Mouse (Mus musculus) forebrain, embryonic 15.5 days (tissue): ENCODE data around the gene Sqor. TPM values are rescaled to one million over a fixed set of nuclear protein-coding genes. Genes with fewer than 3 reads are reported as not detected.

ENCODE experiments used
- ATAC-seq: fragments of 200-750 bp; cut with Nextera tagmentation; replicated peaks from 2 replicates; pipeline ENCODE4 v1.8.0; 2017; ENCODE audit warnings: mild to moderate bottlenecking, moderate TSS enrichment, moderate library complexity
- H3K27ac ChIP-seq: fragments of 300-500 bp; sonication (generic); replicated peaks from 2 replicates; pipeline ENCODE4 v1.5.1; 2015; ENCODE audit warnings: mild to moderate bottlenecking, inconsistent platforms
- H3K27me3 ChIP-seq: fragments of 300-500 bp; sonication (generic); 2 replicates; pipeline ENCODE4 v1.6.1; 2015; ENCODE audit warnings: inconsistent platforms
- H3K36me3 ChIP-seq: fragments of 300-500 bp; sonication (generic); 2 replicates; pipeline ENCODE4 v1.6.1; 2015; ENCODE audit warnings: mild to moderate bottlenecking, inconsistent platforms
- H3K4me1 ChIP-seq: fragments of 300-500 bp; sonication (generic); 2 replicates; pipeline ENCODE4 v1.6.1; 2015; ENCODE audit warnings: inconsistent platforms
- H3K4me2 ChIP-seq: fragments of 300-500 bp; sonication (generic); replicated peaks from 2 replicates; pipeline ENCODE4 v1.6.1; 2015; ENCODE audit warnings: mild to moderate bottlenecking, inconsistent platforms
- H3K4me3 ChIP-seq: fragments of 300-500 bp; sonication (generic); 2 replicates; pipeline ENCODE4 v1.5.1; 2015; ENCODE audit warnings: mild to moderate bottlenecking, inconsistent platforms
- H3K9ac ChIP-seq: fragments of 300-500 bp; sonication (generic); replicated peaks from 2 replicates; pipeline ENCODE4 v1.6.1; 2015; ENCODE audit warnings: mild to moderate bottlenecking, inconsistent platforms
- H3K9me3 ChIP-seq: fragments of 300-500 bp; sonication (generic); 2 replicates; pipeline ENCODE4 v1.6.1; 2016; ENCODE audit warnings: inconsistent platforms
- WGBS: fragments of 180-500 bp; shearing (Covaris S2); methylation state at CpG from one replicate; pipeline ENCODE4 v1.1.7; 2015; ENCODE audit warnings: mixed read lengths; 5-methylcytosine and 5-hydroxymethylcytosine counted together
- polyA plus RNA-seq: library from polyadenylated mRNA; unstranded; fragments of >200 nt; fragmentation: Nextera tagmentation; extraction: Ambion mirVana; gene quantifications from 2 replicates; pipeline ENCODE4 v1.2.1, GENCODE M21; 2015

The Sqor gene
- 1.7 and 2.2 TPM in 2 replicates for polyA plus RNA-seq

DNA sequence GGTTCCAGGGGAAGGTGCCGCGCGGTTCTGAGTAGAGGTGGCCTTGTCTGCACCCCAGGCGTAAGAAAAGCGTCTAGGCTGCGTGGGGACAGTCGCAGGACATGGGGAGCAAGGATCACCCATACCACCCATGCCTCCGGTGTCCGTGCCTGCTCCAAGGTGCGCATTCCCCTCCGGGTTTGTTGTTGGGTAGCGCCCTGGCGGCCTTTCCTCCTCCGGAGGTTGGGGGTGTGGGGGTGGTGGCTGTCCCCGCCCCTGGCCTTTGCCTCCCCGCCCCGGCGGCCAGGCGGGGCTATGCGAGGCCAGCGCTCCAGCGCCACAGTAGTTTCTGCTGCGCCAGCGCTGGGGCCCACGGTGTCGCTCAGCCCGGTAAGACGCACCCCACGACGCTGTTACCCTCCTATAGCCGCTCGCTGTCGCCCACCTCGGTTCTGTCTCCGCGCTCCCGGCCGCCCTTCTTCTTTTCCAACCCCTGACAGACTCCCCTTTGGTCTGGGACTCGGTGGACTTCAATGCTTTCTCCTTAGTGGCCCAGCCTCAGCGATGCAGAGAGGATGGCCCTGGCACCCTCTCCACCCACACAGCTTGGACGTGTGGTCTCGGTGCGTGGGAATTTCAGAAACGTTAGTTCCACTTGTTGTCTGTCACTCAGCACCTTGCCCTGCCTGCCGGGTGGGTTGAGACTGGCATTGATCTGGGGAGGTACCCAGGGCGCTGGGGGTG, at the start of gene Sqor:
Gene Sqor (plus strand): TSS at position 167 of the 723 bp plus-strand sequence.
- peak within 1 kb of the TSS; percentile 26 for H3K9ac ChIP-seq
- no peaks in the 10 kb centered on the region for H3K9me3 ChIP-seq
- peak within 1 kb of the TSS; percentile 65 for H3K4me2 ChIP-seq
- H3K4me1 ChIP-seq = peaks cover 8% of the 10 kb centered on the region
- no peaks in the 10 kb centered on the region for H3K36me3 ChIP-seq
- H3K27ac ChIP-seq = no peak within 1 kb of the TSS
- H3K27me3 ChIP-seq = peaks cover 17% of the 10 kb centered on the region
- ATAC-seq = 0 out of 2 replicates have a peak, but pooled peaks have one; percentile 43
- WGBS = 1% methylated on average over 46 of the region's 46 CpGs
- peak within 1 kb of the TSS; percentile 37 for H3K4me3 ChIP-seq

GRCm38 (mm10) chr2:122716301-122716842, 48.7 kb upstream of the Sqor start:
- Histone ChIP-seq H3K27ac (no peak overlapping the region), H3K9me3 (no peaks in the 10 kb centered on the region), H3K4me1 (no peaks in the 10 kb centered on the region), H3K9ac (no peak overlapping the region), H3K36me3 (no peaks in the 10 kb centered on the region), H3K4me2 (no peak overlapping the region), H3K4me3 (no peak overlapping the region), H3K27me3 (no peaks in the 10 kb centered on the region)
- 86% methylated on average over 3 of the region's 3 CpGs for WGBS
- no peak for ATAC-seq

GRCm38 (mm10) chr2:122719232-122719631, 45.8 kb upstream of the Sqor start:
- Histone ChIP-seq H3K4me1 (no peaks in the 10 kb centered on the region), H3K9me3 (no peaks in the 10 kb centered on the region), H3K27ac (no peak overlapping the region), H3K9ac (no peak overlapping the region), H3K4me2 (no peak overlapping the region), H3K4me3 (no peak overlapping the region), H3K27me3 (peaks cover 2% of the 10 kb centered on the region; the same call in 1 of the 2 replicates), H3K36me3 (no peaks in the 10 kb centered on the region)
- ATAC-seq = no peak
- 71% methylated on average over 1 of the region's 1 CpGs for WGBS

GRCm38 (mm10) chr2:122720564-122720963, 44.5 kb upstream of the Sqor start:
- Histone ChIP-seq H3K36me3 (no peaks in the 10 kb centered on the region), H3K27ac (no peak overlapping the region), H3K9me3 (no peaks in the 10 kb centered on the region), H3K4me2 (no peak overlapping the region), H3K4me3 (no peak overlapping the region), H3K9ac (no peak overlapping the region), H3K27me3 (peaks cover 2% of the 10 kb centered on the region; the same call in 1 of the 2 replicates), H3K4me1 (no peaks in the 10 kb centered on the region)
- ATAC-seq = no peak
- WGBS = 81% methylated on average over 3 of the region's 3 CpGs

DNA sequence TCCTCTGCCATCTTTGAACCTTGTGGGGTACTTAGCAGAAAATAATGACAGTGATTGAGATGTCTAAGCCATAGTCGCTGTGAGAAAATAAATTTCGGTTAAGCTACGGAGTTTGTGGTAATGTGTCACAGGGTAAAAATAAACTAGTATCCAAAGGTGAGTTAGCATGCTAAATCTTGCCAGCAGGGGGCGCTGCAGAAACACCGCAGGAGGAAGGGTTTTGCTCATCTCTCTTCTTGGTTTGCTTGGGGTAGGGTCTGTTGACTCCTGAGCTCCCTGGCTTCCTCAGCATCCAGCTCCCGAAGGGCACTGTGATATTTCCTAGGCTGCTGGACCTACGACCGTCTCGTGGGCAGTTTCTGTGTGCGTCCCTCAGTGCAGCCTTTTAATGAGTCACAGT, 39.4 kb upstream of the Sqor start:
- no peak overlapping the region for H3K27ac ChIP-seq
- no peaks in the 10 kb centered on the region for H3K36me3 ChIP-seq
- no peaks in the 10 kb centered on the region for H3K4me1 ChIP-seq
- H3K4me3 ChIP-seq = no peak overlapping the region
- H3K4me2 ChIP-seq = no peak overlapping the region
- no peaks in the 10 kb centered on the region for H3K9me3 ChIP-seq
- no peak overlapping the region for H3K9ac ChIP-seq
- WGBS = 60% methylated on average over 10 of the region's 10 CpGs
- no peak for ATAC-seq
- H3K27me3 ChIP-seq = peaks cover 6% of the 10 kb centered on the region; the same call in 1 of the 2 replicates

GRCm38 (mm10) chr2:122731456-122731855, 33.6 kb upstream of the Sqor start:
- Histone ChIP-seq H3K27ac (no peak overlapping the region), H3K4me1 (no peaks in the 10 kb centered on the region), H3K27me3 (peaks cover 18% of the 10 kb centered on the region), H3K4me3 (no peak overlapping the region), H3K36me3 (no peaks in the 10 kb centered on the region), H3K4me2 (no peak overlapping the region), H3K9me3 (no peaks in the 10 kb centered on the region), H3K9ac (no peak overlapping the region)
- no peak for ATAC-seq
- 61% methylated on average over 2 of the region's 2 CpGs for WGBS

DNA sequence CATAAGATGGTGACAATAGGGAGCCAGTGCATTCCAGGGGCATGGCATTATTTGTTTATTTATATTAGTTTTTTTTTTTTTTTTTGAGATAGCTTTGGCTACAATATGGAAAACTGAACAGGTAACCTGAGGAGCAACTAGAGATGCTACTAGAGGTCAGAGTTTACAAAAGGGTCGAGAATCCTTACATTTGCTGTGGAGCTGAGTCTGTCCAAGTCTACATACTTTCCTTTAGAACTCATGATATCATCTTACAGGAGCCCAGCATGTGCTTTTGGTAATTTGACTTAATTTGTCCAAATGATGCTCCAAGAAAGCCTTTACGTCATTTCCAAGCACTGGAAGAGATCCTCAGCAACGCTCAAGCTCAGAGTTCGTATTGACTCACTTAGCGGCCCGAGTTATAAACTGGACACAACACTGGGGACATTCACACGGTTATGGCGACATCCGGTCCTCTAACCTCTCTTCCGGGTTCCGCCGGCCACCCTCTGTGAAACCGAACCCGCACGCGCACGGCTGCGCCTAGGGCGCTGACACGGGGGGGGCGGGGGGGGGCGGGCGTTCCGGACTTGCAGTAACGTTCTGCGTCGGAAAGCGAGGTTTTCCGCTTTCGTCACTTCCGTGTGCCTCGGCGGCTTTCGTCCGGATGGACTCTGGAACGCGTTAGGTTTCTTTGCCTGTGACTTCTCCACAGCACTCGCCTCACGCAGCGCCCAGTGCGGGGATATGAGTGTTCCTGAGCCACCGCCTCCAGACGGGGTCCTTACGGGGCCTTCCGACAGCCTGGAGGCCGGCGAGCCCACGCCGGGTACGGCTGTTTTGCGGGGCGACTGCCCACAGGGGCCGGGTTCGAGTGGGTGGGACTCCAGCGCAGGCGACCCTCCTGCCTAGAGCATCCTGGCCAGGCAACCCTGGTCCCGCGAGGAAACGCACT, 26.9 kb upstream of the Sqor start, which contains the start of gene Bloc1s6:
Gene Bloc1s6 (plus strand): TSS at position 610 of the 937 bp plus-strand sequence.
- Histone ChIP-seq H3K4me1 (peaks cover 25% of the 10 kb centered on the region), H3K4me2 (peak within 1 kb of the TSS; percentile 77), H3K4me3 (peak within 1 kb of the TSS; percentile 82), H3K27me3 (peaks cover 13% of the 10 kb centered on the region), H3K9ac (peak within 1 kb of the TSS; percentile 90), H3K36me3 (peaks cover 6% of the 10 kb centered on the region), H3K9me3 (no peaks in the 10 kb centered on the region), H3K27ac (peak within 1 kb of the TSS; percentile 94)
- ATAC-seq = peak; percentile 97
- under 1% methylated on average over 54 of the region's 59 CpGs for WGBS

- peaks cover 25% of the 10 kb centered on the region for H3K4me1 ChIP-seq
- H3K27me3 ChIP-seq = peaks cover 13% of the 10 kb centered on the region
- WGBS = 34% methylated on average over 7 of the region's 7 CpGs
- no peaks in the 10 kb centered on the region for H3K9me3 ChIP-seq
- peak overlapping the region; percentile 90 for H3K9ac ChIP-seq
- peak overlapping the region; percentile 82 for H3K4me3 ChIP-seq
- peak overlapping the region; percentile 94 for H3K27ac ChIP-seq
- H3K4me2 ChIP-seq = peak overlapping the region; percentile 77
- peaks cover 11% of the 10 kb centered on the region for H3K36me3 ChIP-seq
- no peak for ATAC-seq
Measured at GRCm38 (mm10) chr2:122739023-122739422, 26.0 kb upstream of the Sqor start.

GRCm38 (mm10) chr2:122746461-122746860, 18.6 kb upstream of the Sqor start:
- Histone ChIP-seq H3K9ac (no peak overlapping the region), H3K36me3 (peaks cover 47% of the 10 kb centered on the region), H3K9me3 (no peaks in the 10 kb centered on the region), H3K27me3 (no peaks in the 10 kb centered on the region), H3K27ac (no peak overlapping the region), H3K4me2 (no peak overlapping the region), H3K4me1 (0 out of 2 replicates have a peak, but pooled peaks cover under 1% of the 10 kb centered on the region), H3K4me3 (no peak overlapping the region)
- 91% methylated on average over 9 of the region's 9 CpGs for WGBS
- ATAC-seq = no peak

- peak; percentile 64 for ATAC-seq
- Histone ChIP-seq H3K27ac (no peak overlapping the region), H3K9ac (no peak overlapping the region), H3K4me2 (peak overlapping the region; percentile 17; the same call in 1 of the 2 replicates), H3K4me1 (no peaks in the 10 kb centered on the region), H3K4me3 (no peak overlapping the region), H3K36me3 (peaks cover 5% of the 10 kb centered on the region), H3K27me3 (no peaks in the 10 kb centered on the region), H3K9me3 (no peaks in the 10 kb centered on the region)
- WGBS = 16% methylated on average over 7 of the region's 7 CpGs
Measured at GRCm38 (mm10) chr2:122753739-122754343, 11.2 kb upstream of the Sqor start.

DNA sequence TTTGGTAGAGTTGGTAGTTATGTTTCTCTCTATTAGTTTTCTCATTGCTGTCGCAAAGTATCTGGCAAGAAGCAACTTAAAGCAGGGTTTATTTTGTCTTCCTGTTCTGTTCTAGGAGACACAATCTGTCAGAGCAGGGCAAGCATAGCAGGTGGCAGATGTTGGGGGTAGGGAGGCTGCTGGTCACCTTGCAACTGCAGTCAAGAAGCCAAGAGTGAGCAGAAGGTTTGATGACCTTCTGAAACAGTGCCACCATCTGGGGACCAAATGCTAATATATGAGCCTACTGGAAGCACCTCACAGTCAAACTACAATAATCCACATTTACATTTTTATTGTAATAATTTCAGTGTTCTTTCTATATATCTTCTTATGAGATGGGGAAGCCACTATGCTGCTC, 5.2 kb upstream of the Sqor start:
- H3K9me3 ChIP-seq = no peaks in the 10 kb centered on the region
- no peak overlapping the region for H3K27ac ChIP-seq
- peaks cover 7% of the 10 kb centered on the region; the same call in 1 of the 2 replicates for H3K27me3 ChIP-seq
- no peak overlapping the region for H3K4me2 ChIP-seq
- H3K4me3 ChIP-seq = no peak overlapping the region
- no peaks in the 10 kb centered on the region for H3K4me1 ChIP-seq
- no peak for ATAC-seq
- 86% methylated on average over 1 of the region's 1 CpGs for WGBS
- H3K36me3 ChIP-seq = no peaks in the 10 kb centered on the region
- H3K9ac ChIP-seq = no peak overlapping the region
